Mouse (Mus musculus) heart, adult 2 months (tissue): Measurements from ENCODE around the gene Shisa5. TPM values are rescaled to one million over a fixed set of nuclear protein-coding genes. Genes with fewer than 3 reads are reported as not detected.

Experiments used
- DNase-seq, 2 experiments: peaks; one replicate each; pipeline ENCODE4 v3.0.0; 2021
- H3K27ac ChIP-seq: fragments of 200-600 bp; 2 replicates; pipeline ENCODE4 v1.8.1; 2022
- H3K27me3 ChIP-seq: fragments of 200-500 bp; 2 replicates; pipeline ENCODE4 v1.6.1; 2012; ENCODE audit warnings: mild to moderate bottlenecking, low read length, inconsistent platforms, mixed read lengths; ENCODE audit not compliant: control insufficient read depth, insufficient read depth
- H3K36me3 ChIP-seq: fragments of 200-500 bp; 2 replicates; pipeline ENCODE4 v1.6.1; 2012; ENCODE audit warnings: low read length, inconsistent platforms; ENCODE audit not compliant: control insufficient read depth, insufficient read depth
- H3K4me1 ChIP-seq: fragments of 200-500 bp; 2 replicates; pipeline ENCODE4 v1.6.1; 2011; ENCODE audit warnings: low read length; ENCODE audit not compliant: control insufficient read depth, insufficient read depth
- H3K4me3 ChIP-seq: fragments of 200-600 bp; 2 replicates; pipeline ENCODE4 v1.8.1; 2022
- H3K79me2 ChIP-seq: fragments of 200-500 bp; replicated peaks from 2 replicates; pipeline ENCODE4 v1.6.1; 2012; ENCODE audit warnings: mild to moderate bottlenecking, inconsistent platforms, low read length, moderate library complexity, mixed read lengths; ENCODE audit not compliant: control insufficient read depth, insufficient read depth
- H3K9ac ChIP-seq: fragments of 200-500 bp; 2 replicates; pipeline ENCODE4 v1.6.1; 2012; ENCODE audit warnings: low read depth, mild to moderate bottlenecking, control low read depth, inconsistent platforms, low read length, mixed read lengths
- CTCF ChIP-seq: fragments of 200-600 bp; IDR thresholded peaks from 2 replicates; pipeline ENCODE4 v1.8.1; 2022; ENCODE audit warnings: antibody characterized with exemption, mild to moderate bottlenecking, moderate library complexity
- EP300 ChIP-seq: fragments of 200-500 bp; IDR thresholded peaks from 2 replicates; pipeline ENCODE4 v1.6.1; 2011; ENCODE audit warnings: low read depth, low read length, control low read depth; ENCODE audit not compliant: insufficient read depth
- POLR2A ChIP-seq: fragments of 200-500 bp; IDR thresholded peaks from 2 replicates; pipeline ENCODE4 v1.6.1; 2011; ENCODE audit warnings: mild to moderate bottlenecking, low read depth, low read length, control low read depth; ENCODE audit not compliant: insufficient read depth
- WGBS: fragments of 180-500 bp; shearing (Covaris S2); methylation state at CpG from one replicate; pipeline ENCODE4 v1.1.7; 2018; 5-methylcytosine and 5-hydroxymethylcytosine counted together
- intact Hi-C: fragments of 180-260 bp; cut with DNase I; formaldehyde crosslinking; loops from one replicate; pipeline ENCODE4 v1.15.1; 2025
- polyA plus RNA-seq: library from polyadenylated mRNA; depleted of rRNA; stranded (reverse); fragments of >200 nt; gene quantifications from 2 replicates; pipeline ENCODE4 v1.2.3, GENCODE M21; 2012
- total RNA-seq, 2 experiments: library from RNA; stranded (reverse); gene quantifications; 2 replicates each; pipeline ENCODE4 v1.2.3; 2021

Gene Shisa5
- total and polyA plus RNA-seq, 3 experiments = 40.3 to 218 (median 43.2) TPM

GRCm38 (mm10) chr9:109007025-109007780 lies 31.2 kb upstream of the Shisa5 start:
- 71% methylated on average over 21 of the region's 21 CpGs for WGBS
- no peaks in the 10 kb centered on the region for H3K36me3 ChIP-seq
- intact Hi-C loops = no loop called here
- H3K79me2 ChIP-seq = no peaks in the 10 kb centered on the region
- DNase-seq = no peak
- no peak overlapping the region for H3K9ac ChIP-seq
- H3K27me3 ChIP-seq = no peaks in the 10 kb centered on the region
- no peak overlapping the region for H3K4me3 ChIP-seq
- no peak overlapping the region for H3K27ac ChIP-seq
- TF ChIP-seq CTCF (no peak), POLR2A (no peak), EP300 (no peak)
- H3K4me1 ChIP-seq = peaks cover 4% of the 10 kb centered on the region

- Histone ChIP-seq H3K27me3 (no peaks in the 10 kb centered on the region), H3K4me3 (no peak overlapping the region), H3K79me2 (no peaks in the 10 kb centered on the region), H3K9ac (no peak overlapping the region), H3K36me3 (no peaks in the 10 kb centered on the region), H3K4me1 (peaks cover 4% of the 10 kb centered on the region), H3K27ac (no peak overlapping the region)
- TF ChIP-seq CTCF (no peak), POLR2A (no peak), EP300 (no peak)
- intact Hi-C loops = no loop called here
- 87% methylated on average over 9 of the region's 9 CpGs for WGBS
- DNase-seq = no peak
Observed at GRCm38 (mm10) chr9:109008081-109008480, 30.3 kb upstream of the Shisa5 start.

DNA sequence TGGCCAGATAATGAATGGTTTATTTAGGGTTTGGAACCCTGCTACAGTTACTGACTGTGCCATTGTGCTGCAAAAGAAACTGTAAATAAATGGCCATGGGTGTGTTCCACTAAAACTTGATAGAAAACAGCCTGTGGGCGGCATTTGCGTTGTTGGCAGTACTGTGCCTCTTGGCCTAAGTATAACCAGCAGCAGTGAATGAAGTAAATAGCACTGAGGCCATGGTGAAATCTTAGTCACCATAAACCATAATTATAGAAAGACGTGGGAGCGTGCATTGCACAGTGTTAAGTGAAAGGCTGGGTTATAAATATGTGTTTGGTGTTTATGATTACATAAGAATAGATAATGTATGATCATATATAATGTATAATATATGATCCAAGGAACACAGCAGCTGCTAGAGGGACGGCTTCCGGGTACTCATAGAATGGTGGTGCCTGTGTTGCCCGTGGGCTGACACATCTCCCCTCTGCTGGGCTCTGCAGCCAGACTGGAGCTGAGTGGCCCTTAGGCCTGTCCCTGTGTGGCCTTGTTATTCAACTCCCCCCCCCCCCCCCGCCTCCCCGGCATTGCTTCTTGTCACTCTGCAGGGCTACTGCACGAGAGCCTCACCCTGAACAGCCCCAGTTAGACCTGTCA lies 29.2 kb upstream of the Shisa5 start:
- 57% methylated on average over 10 of the region's 10 CpGs for WGBS
- no peak overlapping the region for H3K4me3 ChIP-seq
- no peaks in the 10 kb centered on the region for H3K79me2 ChIP-seq
- no peaks in the 10 kb centered on the region for H3K27me3 ChIP-seq
- peak overlapping the region; percentile 9 for H3K9ac ChIP-seq
- intact Hi-C loops = no loop called here
- TF ChIP-seq EP300 (no peak), CTCF (no peak), POLR2A (no peak)
- DNase-seq = no peak
- no peaks in the 10 kb centered on the region for H3K36me3 ChIP-seq
- no peak overlapping the region for H3K27ac ChIP-seq
- H3K4me1 ChIP-seq = peaks cover 4% of the 10 kb centered on the region

- peak; percentile 46 to 58 for DNase-seq
- Histone ChIP-seq H3K79me2 (no peaks in the 10 kb centered on the region), H3K4me3 (no peak overlapping the region), H3K27me3 (no peaks in the 10 kb centered on the region), H3K27ac (peak overlapping the region; percentile 9; the same call in 1 of the 2 replicates), H3K36me3 (no peaks in the 10 kb centered on the region), H3K9ac (peak overlapping the region; percentile 9), H3K4me1 (peaks cover 4% of the 10 kb centered on the region)
- 22% methylated on average over 17 of the region's 17 CpGs for WGBS
- intact Hi-C loops = no loop called here
- no peak for TF ChIP-seq CTCF
- peak; percentile 55; the same call in 1 of the 2 replicates for TF ChIP-seq EP300
Observed at GRCm38 (mm10) chr9:109009636-109010315, 28.6 kb upstream of the Shisa5 start.

- no peaks in the 10 kb centered on the region for H3K36me3 ChIP-seq
- intact Hi-C loops = no loop called here
- 74% methylated on average over 14 of the region's 14 CpGs for WGBS
- TF ChIP-seq POLR2A (no peak), CTCF (no peak), EP300 (no peak)
- H3K79me2 ChIP-seq = no peaks in the 10 kb centered on the region
- H3K27me3 ChIP-seq = no peaks in the 10 kb centered on the region
- no peak overlapping the region for H3K27ac ChIP-seq
- no peak for DNase-seq
- no peak overlapping the region for H3K9ac ChIP-seq
- peaks cover 4% of the 10 kb centered on the region for H3K4me1 ChIP-seq
- H3K4me3 ChIP-seq = no peak overlapping the region
Observed at GRCm38 (mm10) chr9:109010316-109010690, 28.1 kb upstream of the Shisa5 start.

DNA sequence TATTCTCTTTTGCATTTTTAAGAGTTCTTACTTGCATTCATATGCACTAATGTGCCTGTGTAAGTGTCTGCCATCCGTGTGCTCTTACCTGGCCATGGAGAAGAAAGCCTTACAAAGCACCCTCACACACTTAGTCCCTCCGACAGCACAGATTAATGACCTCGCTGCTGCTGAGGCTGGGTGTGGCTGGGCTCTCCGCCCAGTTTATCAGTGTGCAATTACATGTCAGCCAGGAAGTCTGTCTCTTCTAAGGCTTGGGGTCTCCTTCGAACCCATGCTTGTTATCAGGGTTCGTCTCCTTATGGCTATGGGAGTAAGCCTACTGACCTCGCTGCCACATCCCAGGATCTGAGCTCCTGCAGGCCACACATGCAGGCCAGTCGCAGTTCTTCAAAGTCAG lies 23.0 kb upstream of the Shisa5 start:
- Histone ChIP-seq H3K27ac (no peak overlapping the region), H3K79me2 (no peaks in the 10 kb centered on the region), H3K4me1 (no peaks in the 10 kb centered on the region), H3K36me3 (no peaks in the 10 kb centered on the region), H3K4me3 (no peak overlapping the region), H3K27me3 (no peaks in the 10 kb centered on the region), H3K9ac (no peak overlapping the region)
- no peak for DNase-seq
- intact Hi-C loops = no loop called here
- 58% methylated on average over 8 of the region's 8 CpGs for WGBS
- TF ChIP-seq CTCF (no peak), POLR2A (no peak), EP300 (no peak)
